Mouse (Mus musculus) liver, adult (tissue): ENCODE results near the gene Ccl27a.

Experiments
- GATA4 ChIP-seq: IDR thresholded peaks from 2 replicates; pipeline ENCODE4 v1.6.1; 2014; ENCODE audit warnings: mild to moderate bottlenecking, low read length; ENCODE audit not compliant: insufficient replicate concordance

Gene Ccl27a

GRCm38 (mm10) chr4:41741158-41741560, 32.9 kb downstream of the Ccl27a start:
- peak; percentile 38; the same call in 1 of the 2 replicates for TF ChIP-seq GATA4

DNA sequence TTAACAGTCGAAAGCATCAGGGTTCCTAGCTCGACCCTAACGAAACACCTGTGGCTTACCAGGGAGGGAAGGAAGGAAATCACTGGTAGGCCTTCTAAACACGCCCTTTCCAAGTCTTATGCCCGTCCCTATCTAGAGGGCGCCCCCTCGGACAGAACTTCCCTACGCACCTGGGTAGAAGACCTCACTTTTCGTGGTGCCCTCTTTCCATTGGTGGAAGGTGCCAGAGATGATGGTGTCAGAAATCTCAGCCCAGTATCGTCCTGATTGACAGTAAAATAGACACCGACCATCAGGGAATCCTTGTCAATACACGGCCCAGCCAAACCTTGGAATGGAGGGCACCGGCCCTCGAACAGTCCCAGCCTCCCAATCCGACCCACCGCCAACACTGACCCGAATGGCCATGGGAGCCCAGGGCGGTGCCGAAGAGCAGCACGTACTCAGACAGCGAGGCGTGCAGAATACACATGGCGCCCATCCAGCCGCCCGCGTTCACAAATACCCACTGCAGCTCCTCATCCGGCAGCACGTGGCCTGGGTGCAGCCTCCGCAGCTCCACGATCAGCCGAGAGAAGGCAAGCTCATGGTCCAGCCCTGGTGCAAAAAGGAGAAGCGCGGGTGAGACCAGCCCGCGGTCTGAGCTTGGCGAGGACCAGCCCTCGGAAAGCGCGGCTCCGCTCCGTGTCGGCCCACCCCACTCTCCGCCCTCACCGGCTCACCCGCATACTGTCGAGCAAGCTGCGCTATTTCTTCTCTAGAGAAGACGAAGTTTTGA, 33.5 kb downstream of the Ccl27a start:
- no peak for TF ChIP-seq GATA4

DNA sequence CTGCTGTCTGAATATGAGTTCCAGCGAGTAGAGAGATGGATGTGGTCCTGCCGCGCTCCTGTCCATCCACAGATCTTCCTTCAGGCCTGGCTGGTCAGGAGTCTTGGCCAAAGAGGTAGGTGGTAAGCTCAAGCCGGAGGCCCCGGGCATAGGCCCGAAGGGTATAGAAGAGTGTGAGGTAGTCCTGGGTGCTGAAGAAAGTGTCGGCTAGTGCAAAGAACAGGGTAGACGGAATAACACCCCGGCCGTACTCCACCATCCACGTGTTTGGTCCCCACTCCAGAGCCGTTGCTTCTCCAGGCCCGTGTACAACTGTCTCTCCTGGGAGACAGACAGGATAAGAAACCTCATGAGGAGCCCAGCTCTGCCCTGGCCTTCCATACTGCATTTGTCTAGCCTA, 34.8 kb downstream of the Ccl27a start:
- TF ChIP-seq GATA4, result no peak

- TF ChIP-seq GATA4, result no peak
Observed at GRCm38 (mm10) chr4:41738256-41738603, 35.8 kb downstream of the Ccl27a start.

GRCm38 (mm10) chr4:41737602-41738255, 36.3 kb downstream of the Ccl27a start:
- no peak for TF ChIP-seq GATA4

DNA sequence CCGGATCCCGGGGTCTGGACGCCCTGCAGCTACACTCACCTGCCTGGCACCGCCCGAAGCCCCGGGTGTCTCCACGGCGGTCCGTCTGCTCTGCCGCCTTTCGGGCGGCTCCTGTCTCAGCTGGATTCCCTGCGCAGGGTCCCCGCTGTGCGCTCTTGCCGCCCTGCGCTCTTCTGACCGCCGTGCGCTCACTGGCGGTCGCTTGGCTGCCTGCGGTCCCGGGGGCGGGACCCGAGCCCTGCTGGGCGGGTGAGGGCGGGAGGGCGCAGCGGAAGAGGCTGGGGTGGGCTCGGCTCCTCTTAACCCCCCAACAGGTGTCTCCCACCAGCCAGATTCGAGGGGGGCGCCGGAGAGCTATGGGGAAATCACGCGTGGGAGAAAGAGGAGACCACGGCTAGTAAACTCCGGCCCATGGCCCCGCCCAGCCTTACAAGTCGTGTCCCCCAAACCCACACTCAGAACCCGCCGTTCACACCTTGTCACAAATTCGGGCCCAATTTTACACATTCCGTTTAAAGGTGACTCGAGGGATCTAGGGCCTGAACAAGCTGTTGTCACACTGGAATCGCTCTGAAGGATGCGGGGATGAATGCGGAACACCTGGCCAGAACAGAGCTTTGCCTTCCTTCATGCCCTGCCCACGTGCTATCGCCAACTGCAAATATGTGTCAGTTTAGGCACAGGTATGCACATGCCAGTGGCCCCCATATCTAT, 42.8 kb downstream of the Ccl27a start, which contains the start of gene Arid3c:
Gene Arid3c, minus strand, starts transcription at position 91 of the 714 bp plus-strand sequence.
- TF ChIP-seq GATA4, result no peak

DNA sequence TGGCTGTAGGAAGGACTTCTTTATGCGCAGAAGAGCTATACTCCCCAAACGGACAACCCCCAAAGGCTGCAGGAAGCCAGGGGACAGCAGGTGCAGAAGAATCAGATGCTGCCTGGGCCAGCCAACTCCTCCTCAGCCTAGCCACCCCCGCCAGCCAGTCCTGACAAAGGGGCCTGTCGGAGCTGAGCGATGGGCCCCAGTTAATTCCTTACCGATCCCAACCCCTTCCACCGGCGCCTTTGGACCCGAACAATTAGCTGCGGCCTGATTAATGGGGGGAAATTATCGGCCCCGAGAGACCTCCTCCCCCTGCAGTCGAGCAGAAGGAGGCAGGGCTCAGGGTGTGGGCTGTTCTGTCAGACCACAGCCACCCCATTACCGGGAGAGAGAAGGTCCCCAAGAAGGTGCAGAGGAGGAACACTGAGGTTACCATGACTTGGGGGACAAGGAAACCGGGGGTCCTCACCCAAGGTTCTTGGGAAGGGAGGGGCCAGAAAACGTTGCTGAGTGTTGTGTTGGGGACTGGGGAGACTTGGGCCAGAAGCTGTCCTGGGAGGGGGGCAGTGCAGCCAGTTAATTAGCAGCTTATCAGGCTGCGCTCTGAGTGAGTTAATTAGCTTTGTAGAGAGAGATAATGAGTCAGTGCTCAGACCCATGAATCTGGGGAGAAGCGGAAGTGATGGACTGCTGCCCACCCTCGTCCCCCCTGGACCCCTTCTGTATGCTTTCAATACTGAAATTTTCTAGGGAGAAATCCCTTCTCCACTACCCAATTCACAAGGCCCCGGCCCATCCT, 47.0 kb downstream of the Ccl27a start:
- TF ChIP-seq GATA4, result no peak

DNA sequence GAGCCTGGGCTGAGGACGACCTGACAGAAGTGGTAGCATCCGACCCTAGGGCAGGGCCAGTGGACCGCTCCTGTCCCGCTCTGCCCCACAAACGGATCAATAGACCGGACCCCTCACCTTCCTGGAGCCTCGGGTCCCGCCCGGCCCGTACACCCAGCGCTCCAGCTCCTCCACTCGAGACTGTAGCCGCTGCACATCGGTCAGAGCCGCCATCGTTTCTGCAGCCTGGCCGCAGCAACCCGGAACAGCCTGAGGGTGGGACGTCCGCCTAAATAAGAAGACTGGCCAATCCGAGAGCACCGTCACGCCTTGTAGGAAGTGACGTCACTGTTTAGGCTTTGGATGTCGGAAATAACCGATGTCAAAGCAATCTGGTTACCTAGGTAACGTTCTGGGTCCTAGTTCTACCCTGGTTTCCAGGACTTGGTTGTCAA, 51.1 kb downstream of the Ccl27a start, which contains the start of gene Dctn3:
Gene Dctn3, minus strand, starts transcription at position 253 of the 434 bp plus-strand sequence.
- TF ChIP-seq GATA4, result peak; percentile 18; the same call in 1 of the 2 replicates
